8 mouse cellular contexts compared by ENCODE assay signal in the genomic region with DNA sequence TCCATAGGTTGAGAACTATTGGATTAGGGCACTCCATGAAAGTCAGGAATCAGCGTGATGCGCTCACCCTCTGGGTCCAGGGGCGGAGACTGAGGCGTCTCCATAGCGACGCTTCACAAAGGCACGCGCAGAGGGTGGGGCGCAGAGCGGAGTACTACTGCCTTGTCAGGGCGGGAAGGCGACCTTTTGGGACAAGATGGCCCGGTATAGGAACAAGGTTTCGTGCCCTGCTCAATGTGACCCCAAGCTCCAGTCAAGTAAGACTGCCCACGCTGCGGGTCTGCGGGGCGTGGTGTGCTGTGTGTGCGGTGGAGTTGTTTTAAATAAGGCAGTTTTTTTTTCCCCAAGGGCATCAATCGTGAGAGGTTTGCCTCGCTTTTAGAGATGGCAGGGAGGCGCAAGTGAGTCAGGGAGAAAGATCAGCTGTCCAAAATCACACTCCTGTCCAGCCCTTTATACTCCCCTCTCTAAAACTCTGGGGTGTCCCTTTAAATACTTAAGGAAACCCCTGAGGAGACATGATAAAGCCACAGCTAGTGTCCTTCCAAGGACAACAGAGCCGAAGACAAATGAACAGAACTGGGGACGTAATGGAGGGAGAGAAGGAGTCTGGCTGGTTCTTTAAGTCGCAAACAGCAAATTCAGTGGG. TPM values are rescaled to one million over a fixed set of nuclear protein-coding genes. Genes with fewer than 3 reads are reported as not detected.
DNase-seq lines count a peak whose midpoint lies in the region; ATAC-seq lines count a peak whose summit lies in the region.

Gene Tex26, plus strand, starts transcription at position 130 of the 649 bp plus-strand sequence.

- H3K27ac ChIP-seq in hindbrain, embryonic 11.5 days (ENCODE audit: low read depth, low read length), result peak within 1 kb of the TSS; percentile 93

- peaks cover 7% of the 10 kb centered on the region; the same call in 1 of the 2 replicates for H3K4me1 ChIP-seq in hindbrain, embryonic 11.5 days (replicated peaks; ENCODE audit: control insufficient read depth, insufficient read depth, low read length)

- no peaks in the 10 kb centered on the region for H3K9me3 ChIP-seq in hindbrain, embryonic 11.5 days (ENCODE audit: control insufficient read depth, low read length)

- ATAC-seq in hindbrain, embryonic 11.5 days (ENCODE audit: low FRiP score), result peak; percentile 95
- ATAC-seq in megakaryocyte, adult 5-6 weeks (ENCODE audit: poor library complexity, severe bottlenecking), result peak; percentile 62

- peak within 1 kb of the TSS; percentile 32 for H3K4me3 ChIP-seq in hindbrain, embryonic 11.5 days (ENCODE audit: low read depth, low read length)

- no peaks in the 10 kb centered on the region for H3K27me3 ChIP-seq in hindbrain, embryonic 11.5 days (ENCODE audit: control insufficient read depth, insufficient read depth, low read length)

- peak; percentile 55 to 73 for DNase-seq in adrenal gland, adult (ENCODE audit: inconsistent age in 2 of 2, low spot score in 1 of 2)
- peak; percentile 59 for DNase-seq in cerebellum, adult 9-10 months
- peak; percentile 60 to 76 for DNase-seq in frontal cortex, postnatal 10 days (ENCODE audit: low spot score in 2 of 2)
- DNase-seq in hindbrain, embryonic 11.5 days (ENCODE audit: low spot score), result peak; percentile 95
- peak; percentile 30 to 64 for DNase-seq in left cerebral cortex, adult 8-10 months (ENCODE audit: low spot score in 2 of 2)
- peak; percentile 83 to 85 for DNase-seq in right cerebral cortex, postnatal 10 days (ENCODE audit: low spot score in 2 of 2)
- no peak for DNase-seq in spleen, adult 18-20 months

- under 1% methylated on average over 25 of the region's 25 CpGs for WGBS in hindbrain, embryonic 11.5 days

- H3K9ac ChIP-seq in hindbrain, embryonic 11.5 days (ENCODE audit: low read depth, low read length), result peak within 1 kb of the TSS; percentile 63

- H3K36me3 ChIP-seq in hindbrain, embryonic 11.5 days (ENCODE audit: control insufficient read depth, insufficient read depth, low read length), result no peaks in the 10 kb centered on the region

- H3K4me2 ChIP-seq in hindbrain, embryonic 11.5 days (replicated peaks; ENCODE audit: low read depth, low read length), result peak within 1 kb of the TSS; percentile 66

RNA-seq across cellular contexts. Expression of gene Tex26, which starts in this region (rescaled TPM):
- polyA plus RNA-seq in hindbrain, embryonic 11.5 days (2014; fragmentation: Nextera tagmentation; extraction: Ambion mirVana), result 0.85 and 1.4 TPM in 2 replicates
- total RNA-seq in left cerebral cortex, adult 8-10 months (2022), result 1 to 10 TPM in 1 of 4 experiments, under 1 TPM in 3; 0.32 to 1.6 (median 0.80) TPM
- not detected in 2 replicates for total RNA-seq in megakaryocyte, adult 5-6 weeks (2015)
- not detected in 2 replicates for total RNA-seq in megakaryocyte, adult 5-6 weeks (2017)

Comparison
In these comparisons a context has a peak if more than half of its experiments do, and no peak if none do; other contexts are left out.
1. Peak in ATAC-seq in megakaryocyte, adult 5-6 weeks; RNA of the gene not detected or under 1 TPM.
2. DNase-seq: peak in adrenal gland, adult (2 of 2), cerebellum, adult 9-10 months (single experiment), frontal cortex, postnatal 10 days (2 of 2), hindbrain, embryonic 11.5 days (single experiment), left cerebral cortex, adult 8-10 months (2 of 2) and right cerebral cortex, postnatal 10 days (2 of 2); none in spleen, adult 18-20 months (0 of 2).